Mouse (Mus musculus) neutrophil, adult 59 days (primary cell): ENCODE results near the gene Tssk1. TPM values are rescaled to one million over a fixed set of nuclear protein-coding genes. Genes with fewer than 3 reads are reported as not detected.

Experiments
- total RNA-seq, 2 experiments: library from RNA; stranded (reverse); gene quantifications; 1 replicate in 1 of 2; 2 replicates in 1 of 2; pipeline ENCODE4 v1.2.4; 2023

Gene Tssk1
- total RNA-seq = not detected

DNA sequence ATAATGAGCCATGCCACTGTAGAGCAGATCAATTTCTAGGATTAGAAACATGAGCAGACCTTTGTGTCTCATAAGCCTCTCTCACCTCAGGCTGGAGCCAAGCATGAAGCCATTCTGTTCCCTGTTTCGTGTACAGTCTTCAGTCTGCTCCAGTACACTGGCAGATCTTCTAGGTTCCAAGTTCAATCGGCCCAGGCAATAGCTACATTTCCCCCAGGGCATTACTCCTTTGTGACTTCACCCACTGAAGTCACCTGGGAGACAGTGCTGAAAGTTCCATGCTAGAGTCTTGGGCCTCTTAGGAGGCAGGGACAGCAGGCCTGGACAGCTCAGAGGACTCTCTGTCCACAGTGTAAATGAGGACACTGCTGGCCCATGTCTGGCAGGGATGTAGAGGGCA is at the start of gene Tssk1:
TSS of gene Tssk1 (plus strand) at position 301 of the 400 bp plus-strand sequence.

DNA sequence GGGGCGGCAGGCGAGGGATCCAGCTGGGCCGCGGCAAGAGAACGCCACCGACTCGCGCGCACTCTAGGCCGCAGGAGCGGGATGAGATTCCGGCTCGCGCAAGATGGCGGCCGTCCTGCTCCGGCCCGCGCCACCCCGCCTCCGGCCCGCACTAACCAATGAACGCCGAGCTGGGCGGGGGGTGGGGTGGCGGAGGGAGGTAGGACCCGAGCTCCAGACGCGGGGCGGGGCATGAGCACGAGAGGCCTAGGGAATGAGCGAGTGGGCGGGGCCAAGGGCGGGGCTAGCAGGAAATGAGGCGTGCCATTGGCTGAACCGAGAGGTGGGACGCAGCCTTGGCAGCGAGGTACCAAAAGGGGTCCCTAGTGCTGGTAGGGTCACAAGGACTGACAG is 2.5 kb upstream of the Tssk1 start, which contains the start of gene Gm20518:
TSS of gene Gm20518 (minus strand) at position 105 of the 393 bp plus-strand sequence.

DNA sequence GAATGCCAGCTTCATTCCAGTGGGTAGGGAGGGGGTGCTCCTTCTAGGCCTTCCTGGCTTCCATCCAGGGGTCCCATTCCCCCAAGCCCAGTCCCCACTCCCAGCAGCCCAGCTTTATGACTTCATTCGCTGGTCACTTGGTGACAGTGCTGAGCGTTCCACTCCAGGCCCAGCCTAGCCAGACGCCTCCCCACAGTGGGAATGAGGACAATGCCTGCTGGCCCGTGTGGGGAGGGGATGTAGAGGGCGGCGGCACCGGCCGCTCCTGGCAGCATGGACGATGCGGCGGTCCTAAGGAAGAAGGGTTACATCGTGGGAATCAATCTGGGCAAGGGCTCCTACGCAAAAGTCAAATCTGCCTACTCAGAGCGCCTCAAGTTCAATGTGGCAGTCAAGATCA is 4.4 kb downstream of the Tssk1 start, which contains the start of the genes Dgcr2 and Tssk2:
TSS of gene Dgcr2 (minus strand) at position 101 of the 400 bp plus-strand sequence.
TSS of gene Tssk2 (plus strand) at position 176 of the 400 bp plus-strand sequence.

DNA sequence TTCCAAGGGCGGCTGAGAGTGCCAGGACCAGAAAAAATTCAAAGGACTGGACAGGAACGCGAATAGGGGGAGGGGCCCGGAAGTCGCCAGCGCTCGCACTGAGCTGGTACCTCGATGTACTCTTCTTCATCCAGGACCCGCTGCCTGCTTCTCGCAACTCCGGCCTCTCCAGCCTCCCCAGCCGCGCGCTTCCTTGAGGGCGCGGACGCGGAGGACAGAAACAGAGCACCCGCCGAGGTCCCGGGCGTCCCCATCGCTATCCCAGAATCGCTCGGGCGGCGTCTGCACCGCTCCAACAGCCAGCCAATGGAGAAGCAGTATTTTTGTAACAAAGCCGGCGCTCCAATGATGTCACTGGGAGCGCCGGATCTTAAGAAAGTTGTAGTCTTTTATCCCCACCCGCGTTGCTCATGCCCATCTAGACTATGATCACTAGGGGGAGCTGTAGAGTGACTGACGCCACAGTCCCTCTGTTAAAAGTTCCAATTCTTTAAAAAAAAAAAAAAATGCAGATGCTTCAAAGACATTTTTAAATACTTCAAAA is 17.1 kb downstream of the Tssk1 start, which contains the start of gene Ess2:
TSS of gene Ess2 (minus strand) at position 297 of the 544 bp plus-strand sequence.

DNA sequence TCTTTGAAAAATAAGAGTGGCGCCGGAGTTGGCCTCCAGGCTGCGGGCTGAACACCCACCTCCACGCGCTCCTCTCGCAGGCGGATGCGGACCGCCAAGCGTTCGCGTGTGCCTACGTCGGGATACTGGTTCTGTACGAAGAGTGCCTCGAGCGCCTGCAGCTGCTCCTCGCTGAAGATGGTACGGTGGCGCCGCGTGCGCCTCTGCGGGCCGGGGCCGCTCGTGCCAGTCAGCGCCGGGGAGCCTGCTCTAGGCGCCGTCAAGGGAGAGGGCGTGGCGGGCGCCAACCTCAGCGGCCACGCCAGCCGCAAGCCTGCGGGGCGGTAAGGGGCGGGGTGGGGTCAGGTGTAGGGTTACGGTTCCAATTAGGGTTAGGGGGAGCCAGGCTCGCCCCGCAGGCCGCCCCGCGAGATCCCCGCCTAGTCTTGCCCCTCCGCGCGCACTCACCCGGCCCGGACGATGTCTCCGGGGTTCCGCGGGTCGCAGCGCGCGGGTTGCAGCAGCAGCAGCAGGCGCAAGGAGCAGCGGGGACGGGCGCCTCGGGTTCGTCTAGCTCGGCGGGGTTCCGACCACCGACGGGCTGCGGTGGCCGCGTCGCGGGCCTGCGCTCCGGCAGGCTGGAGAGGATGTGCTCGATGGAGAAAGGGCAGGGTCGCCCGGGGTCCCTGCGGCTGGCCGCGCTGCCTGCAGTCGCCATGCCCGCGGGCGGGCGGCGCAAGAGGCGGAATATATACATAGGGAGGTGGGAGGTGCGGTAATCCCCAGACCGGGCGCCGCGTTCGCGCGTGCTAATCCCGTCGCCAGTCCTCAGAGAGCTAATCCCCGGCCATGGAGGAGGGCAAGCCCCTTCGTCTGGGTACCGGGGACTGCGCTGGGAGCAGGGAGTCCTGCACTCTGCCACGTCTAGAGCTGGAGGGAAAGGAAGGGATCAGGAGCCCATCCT is 20.6 kb downstream of the Tssk1 start, which contains the start of gene Gsc2:
TSS of gene Gsc2 (minus strand) at position 753 of the 943 bp plus-strand sequence.

DNA sequence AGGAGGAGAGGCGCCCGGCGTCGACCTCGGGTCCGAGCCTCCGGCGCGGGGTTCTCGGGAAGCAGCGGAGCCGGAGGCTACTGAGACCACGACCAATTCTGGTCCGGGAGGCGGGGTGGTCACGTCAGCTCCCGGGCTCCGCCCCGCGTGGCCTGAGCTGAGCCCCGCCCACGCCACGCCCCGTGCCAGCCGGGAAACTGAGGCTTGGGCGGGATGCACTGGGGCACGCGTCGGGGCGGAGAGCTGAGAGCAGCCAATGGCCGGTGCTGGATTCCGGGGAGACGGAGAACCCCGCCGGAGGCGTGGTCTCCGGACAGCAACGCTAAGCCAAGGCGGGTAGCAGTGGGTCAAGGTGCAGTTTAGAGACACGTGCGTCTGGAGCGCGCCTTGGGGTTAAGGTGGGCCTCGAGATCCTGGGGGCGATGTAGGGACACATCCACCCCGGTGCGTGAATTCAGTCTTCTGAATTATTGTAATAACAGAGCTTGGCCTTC is 34.1 kb downstream of the Tssk1 start, which contains the start of gene Slc25a1:
TSS of gene Slc25a1 (minus strand) at position 133 of the 494 bp plus-strand sequence.

Other genes starting within 250 kb of the Tssk1 start
- gene Ccdc74a, start 247.8 kb upstream of the Tssk1 start, total RNA-seq = 1 to 10 TPM in 1 of 2 experiments, not detected in 1; 1.1 TPM
- 10 to 100 TPM; 84.2 TPM for gene Med15, start 161.3 kb upstream of the Tssk1 start, total RNA-seq
- gene Klhl22, start 134.6 kb upstream of the Tssk1 start, total RNA-seq = 10 to 100 TPM in 1 of 2 experiments, 1 to 10 TPM in 1; 9.5 to 13.6 TPM
- not detected for gene Scarf2, start 96.9 kb upstream of the Tssk1 start, total RNA-seq
- not detected for gene B830017H08Rik, start 61.1 kb upstream of the Tssk1 start, total RNA-seq
- gene Car15, start 55.9 kb upstream of the Tssk1 start, total RNA-seq = 1 to 10 TPM; 3.5 to 3.9 TPM
- under 1 TPM; 0.35 to 0.76 TPM for gene Gm20518, start 2.6 kb upstream of the Tssk1 start, total RNA-seq
- gene Dgcr2, start 4.3 kb downstream of the Tssk1 start, total RNA-seq = 10 to 100 TPM; 37.2 to 42.9 TPM
- gene Tssk2, start 4.4 kb downstream of the Tssk1 start, total RNA-seq = not detected
- gene Ess2, start 17.1 kb downstream of the Tssk1 start, total RNA-seq = 10 to 100 TPM; 27.8 to 32.6 TPM
- gene Gsc2, start 20.8 kb downstream of the Tssk1 start, total RNA-seq = not detected
- gene Slc25a1, start 34.0 kb downstream of the Tssk1 start, total RNA-seq = 10 to 100 TPM; 16.3 to 17.2 TPM
- 1 to 10 TPM in 1 of 2 experiments, under 1 TPM in 1; 0.56 to 2.1 TPM for gene Vpreb2, start 86.2 kb downstream of the Tssk1 start, total RNA-seq
- 1 to 10 TPM; 6.8 to 7.7 TPM for gene Dgcr6, start 158.6 kb downstream of the Tssk1 start, total RNA-seq
- gene Prodh, start 196.0 kb downstream of the Tssk1 start, total RNA-seq = 1 to 10 TPM; 8.5 to 9.8 TPM
- under 1 TPM; 0.20 to 0.42 TPM for gene Rtn4r, start 233.4 kb downstream of the Tssk1 start, total RNA-seq